Comparison of ENCODE assay signal across 9 mouse cellular contexts in the genomic region with DNA sequence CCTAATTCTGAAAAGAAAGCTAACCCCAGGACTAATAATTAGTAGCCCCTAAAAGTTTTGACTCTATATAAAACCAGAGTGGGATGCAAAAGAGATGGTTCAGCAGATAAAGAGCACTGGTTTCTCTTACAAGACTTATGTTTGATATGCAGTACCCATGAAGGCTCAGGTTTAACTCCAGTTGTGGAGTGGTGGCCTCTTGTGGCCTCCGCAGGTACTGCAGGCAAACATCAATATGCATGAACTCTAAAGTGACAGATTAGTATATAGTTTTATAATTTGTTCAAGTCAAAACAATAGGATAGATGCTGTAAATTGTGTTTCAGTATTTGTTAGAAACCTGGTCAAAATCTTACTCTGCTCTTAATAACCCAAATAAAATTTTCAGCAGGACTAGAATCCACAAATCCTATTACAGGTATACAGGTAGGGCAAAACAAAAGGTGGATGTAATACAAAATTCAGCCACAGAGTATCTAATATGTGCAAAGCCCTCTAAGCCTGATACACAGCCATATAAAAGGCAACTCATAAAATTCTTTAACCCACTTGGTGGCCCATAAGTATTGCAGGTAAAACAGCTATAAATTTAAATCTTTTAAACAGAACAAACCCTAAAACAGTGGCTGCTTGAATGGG. TPM values are rescaled to one million over a fixed set of nuclear protein-coding genes. Genes with fewer than 3 reads are reported as not detected.
DNase-seq lines count a peak whose midpoint lies in the region; ATAC-seq and TF ChIP-seq lines count a peak whose summit lies in the region.
"Had no signal": no experiment of that assay in that cellular context is flagged by ENCODE, and none has a peak within 500 bp of the region (broad histone marks: within the 10 kb centered on the region; RNA-seq: fewer than 3 reads in every experiment).

No protein-coding gene starts in this region.

- TF ChIP-seq CTCF in cerebellum, adult 2 months (IDR thresholded peaks at IDR 0.05; ENCODE audit: borderline replicate concordance, insufficient read depth, low read depth, low read length): peak; percentile 63; the same call in 1 of the 2 replicates
- TF ChIP-seq CTCF in forebrain, postnatal 0 days (IDR thresholded peaks at IDR 0.05; ENCODE audit: low read depth): peak; percentile 83
- TF ChIP-seq CTCF in lung, postnatal 0 days (IDR thresholded peaks at IDR 0.05): peak; percentile 81

- H3K4me3 ChIP-seq in cerebellum, adult 2 months (replicated peaks; ENCODE audit: insufficient read depth, low read depth, low read length): no peak overlapping the region
- H3K4me3 ChIP-seq in forebrain, postnatal 0 days (ENCODE audit: low read depth, low read length): no peak overlapping the region
- H3K4me3 ChIP-seq in lung, postnatal 0 days (ENCODE audit: low read depth, low read length): no peak overlapping the region
- H3K4me3 ChIP-seq: limb, embryonic 13.5 days had no signal

- H3K27me3 ChIP-seq in cerebellum, adult 2 months (ENCODE audit: control insufficient read depth, insufficient read depth, low read length): no peaks in the 10 kb centered on the region
- no peaks in the 10 kb centered on the region for H3K27me3 ChIP-seq in forebrain, postnatal 0 days (ENCODE audit: insufficient read depth, low read length)
- no peaks in the 10 kb centered on the region for H3K27me3 ChIP-seq in lung, postnatal 0 days (replicated peaks; ENCODE audit: insufficient read depth, low read length)
- H3K27me3 ChIP-seq: limb, embryonic 13.5 days had no signal

- peaks cover 35% of the 10 kb centered on the region for H3K36me3 ChIP-seq in forebrain, postnatal 0 days (ENCODE audit: insufficient read depth)
- H3K36me3 ChIP-seq in lung, postnatal 0 days (ENCODE audit: insufficient read depth, low read length): peaks cover 30% of the 10 kb centered on the region

- peaks cover 4% of the 10 kb centered on the region; the same call in 1 of the 2 replicates for H3K4me1 ChIP-seq in cerebellum, adult 2 months (ENCODE audit: control insufficient read depth, insufficient read depth, low read length)
- peaks cover 13% of the 10 kb centered on the region; the same call in 1 of the 2 replicates for H3K4me1 ChIP-seq in forebrain, postnatal 0 days (ENCODE audit: insufficient read depth)
- peaks cover 6% of the 10 kb centered on the region; the same call in 1 of the 2 replicates for H3K4me1 ChIP-seq in lung, postnatal 0 days (ENCODE audit: insufficient read depth, low read depth, low read length)

- no peak for TF ChIP-seq EP300 in lung, postnatal 0 days (IDR thresholded peaks at IDR 0.05)

- 35% methylated on average over 1 of the region's 1 CpGs for WGBS in cerebellum, adult 2 months
- 34% methylated on average over 1 of the region's 1 CpGs for WGBS in forebrain, postnatal 0 days
- 31% methylated on average over 1 of the region's 1 CpGs for WGBS in lung, postnatal 0 days

- H3K9me3 ChIP-seq in forebrain, postnatal 0 days (ENCODE audit: low read length): no peaks in the 10 kb centered on the region
- H3K9me3 ChIP-seq in lung, postnatal 0 days (ENCODE audit: low read length): no peaks in the 10 kb centered on the region
- H3K9me3 ChIP-seq: limb, embryonic 13.5 days had no signal

- no peak for TF ChIP-seq POLR2A in cerebellum, adult 2 months (IDR thresholded peaks at IDR 0.05; ENCODE audit: borderline replicate concordance, insufficient read depth, low read length)

- H3K9ac ChIP-seq in forebrain, postnatal 0 days: no peak overlapping the region
- H3K9ac ChIP-seq in lung, postnatal 0 days (replicated peaks; ENCODE audit: low read depth): no peak overlapping the region
- H3K9ac ChIP-seq: limb, embryonic 13.5 days had no signal

- H3K27ac ChIP-seq in cerebellum, adult 2 months (ENCODE audit: insufficient read depth, low read length): no peak overlapping the region
- no peak overlapping the region for H3K27ac ChIP-seq in forebrain, postnatal 0 days (ENCODE audit: low read depth, low read length)
- H3K27ac ChIP-seq in lung, postnatal 0 days (ENCODE audit: low read length): no peak overlapping the region
- H3K27ac ChIP-seq: limb, embryonic 13.5 days had no signal

- DNase-seq in cerebellum, adult 11-12 months: peak; percentile 16
- no peak for DNase-seq in cerebellum, adult 9-11 months
- DNase-seq in ES-CJ7 (ENCODE audit: low read depth, low spot score): peak; percentile 77
- peak; percentile 36 to 52 for DNase-seq in cerebellum, adult 2 months
- peak; percentile 83 for DNase-seq in forebrain, postnatal 0 days
- peak; percentile 70 to 87 for DNase-seq in kidney, postnatal 25 days
- DNase-seq in lung, postnatal 0 days (ENCODE audit: low spot score): peak; percentile 66
- DNase-seq in right cerebral cortex, adult 18-20 months: peak; percentile 54

- no peak overlapping the region for H3K4me2 ChIP-seq in forebrain, postnatal 0 days (ENCODE audit: low read depth)
- H3K4me2 ChIP-seq in lung, postnatal 0 days (replicated peaks; ENCODE audit: low read depth, low read length): no peak overlapping the region
- H3K4me2 ChIP-seq: limb, embryonic 13.5 days had no signal

- ATAC-seq in forebrain, postnatal 0 days: peak; percentile 71; the same call in 1 of the 2 replicates
- 0 out of 2 replicates have a peak, but pooled peaks have one; percentile 19 for ATAC-seq in lung, postnatal 0 days

RNA-seq across cellular contexts. Expression of a gene that starts 7.0 kb away (rescaled TPM):
- polyA plus RNA-seq in cerebellum, adult 2 months (2012; rRNA removed): 57.5 and 63.0 TPM in 2 replicates
- total RNA-seq in forebrain, postnatal 0 days (2014; rRNA removed): 95.4 and 109 TPM in 2 replicates
- 25.0 and 32.0 TPM in 2 replicates for polyA plus RNA-seq in forebrain, postnatal 0 days (2015; fragmentation: Nextera tagmentation; extraction: Ambion mirVana)
- 14.0 and 16.3 TPM in 2 replicates for polyA plus RNA-seq in lung, postnatal 0 days (2015; fragmentation: Nextera tagmentation; extraction: Ambion mirVana)

RNA-seq across cellular contexts. Expression of a gene that starts 55.5 kb away (rescaled TPM):
- polyA plus RNA-seq in cerebellum, adult 2 months (2012; rRNA removed): 5.8 and 7.0 TPM in 2 replicates
- 3.1 and 3.3 TPM in 2 replicates for total RNA-seq in forebrain, postnatal 0 days (2014; rRNA removed)
- polyA plus RNA-seq in forebrain, postnatal 0 days (2015; fragmentation: Nextera tagmentation; extraction: Ambion mirVana): 0.67 and 1.4 TPM in 2 replicates
- 0.12 and 0.17 TPM in 2 replicates for polyA plus RNA-seq in lung, postnatal 0 days (2015; fragmentation: Nextera tagmentation; extraction: Ambion mirVana)
